Mouse (Mus musculus): Measurements from ENCODE around the gene Tor2a. TPM values are rescaled to one million over a fixed set of nuclear protein-coding genes. Genes with fewer than 3 reads are reported as not detected.

The Tor2a gene
- total and polyA plus RNA-seq, 2 experiments from 2014 or later = 48.2 to 75.1 TPM

- Histone ChIP-seq H3K4me3 (ENCODE audit: low read length) (peak overlapping the region; percentile 66; the same call in 1 of the 2 replicates), H3K36me3 (ENCODE audit: insufficient read depth, low read length) (peaks cover 39% of the 10 kb centered on the region), H3K27ac (no peak overlapping the region), H3K27me3 (ENCODE audit: insufficient read depth, low read length) (no peaks in the 10 kb centered on the region), H3K4me1 (ENCODE audit: insufficient read depth, low read length) (no peaks in the 10 kb centered on the region), H3K9me3 (ENCODE audit: low read length) (no peaks in the 10 kb centered on the region), H3K9ac (replicated peaks; ENCODE audit: low read length) (no peak overlapping the region; the same call in 1 of the 2 replicates), H3K4me2 (ENCODE audit: low read depth, low read length) (peak overlapping the region; percentile 62)
- DNase-seq (ENCODE audit: low spot score) (no peak), ATAC-seq (peak; percentile 27)
- TF ChIP-seq CTCF (IDR thresholded peaks at IDR 0.05; ENCODE audit: low read depth) = no peak
- WGBS = 35% methylated on average over 6 of the region's 6 CpGs
Observed at GRCm38 (mm10) chr2:32756674-32757055, 369 bp upstream of the Tor2a start.

DNA sequence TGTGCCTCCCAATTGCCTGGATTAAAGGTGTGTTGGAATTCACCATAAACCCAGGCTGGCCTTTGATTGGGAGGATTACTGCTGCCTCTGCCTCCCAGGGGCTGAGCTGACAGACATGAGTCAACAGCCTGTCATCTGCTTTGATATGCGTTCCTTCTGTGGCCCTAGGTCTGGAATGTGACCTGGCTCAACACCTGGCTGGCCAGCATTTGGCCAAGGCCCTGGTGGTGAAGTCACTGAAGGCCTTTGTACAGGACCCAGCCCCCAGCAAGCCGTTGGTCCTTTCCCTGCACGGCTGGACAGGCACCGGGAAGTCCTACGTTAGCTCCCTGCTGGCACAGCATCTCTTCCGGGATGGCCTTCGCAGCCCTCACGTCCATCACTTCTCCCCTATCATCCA is 1.5 kb downstream of the Tor2a start:
- no peak overlapping the region for H3K4me3 ChIP-seq (ENCODE audit: low read length)

GRCm38 (mm10) chr2:32759001-32759400 is 2.0 kb downstream of the Tor2a start:
- ATAC-seq (no peak), DNase-seq (ENCODE audit: low spot score) (no peak)
- no peak overlapping the region for H3K9ac ChIP-seq (replicated peaks; ENCODE audit: low read length)
- H3K27ac ChIP-seq = no peak overlapping the region
- no peaks in the 10 kb centered on the region for H3K27me3 ChIP-seq (ENCODE audit: insufficient read depth, low read length)
- H3K4me2 ChIP-seq (ENCODE audit: low read depth, low read length) = no peak overlapping the region
- no peaks in the 10 kb centered on the region for H3K9me3 ChIP-seq (ENCODE audit: low read length)
- H3K36me3 ChIP-seq (ENCODE audit: insufficient read depth, low read length) = peaks cover 38% of the 10 kb centered on the region
- WGBS = 77% methylated on average over 2 of the region's 2 CpGs
- no peak overlapping the region for H3K4me3 ChIP-seq (ENCODE audit: low read length)
- no peaks in the 10 kb centered on the region for H3K4me1 ChIP-seq (ENCODE audit: insufficient read depth, low read length)
- TF ChIP-seq CTCF (IDR thresholded peaks at IDR 0.05; ENCODE audit: low read depth) = no peak

More for the DNA sequence above, 1.5 kb downstream of the Tor2a start:
- Histone ChIP-seq H3K36me3 (ENCODE audit: insufficient read depth, low read length) (peaks cover 41% of the 10 kb centered on the region), H3K4me1 (ENCODE audit: insufficient read depth, low read length) (no peaks in the 10 kb centered on the region), H3K27ac (no peak overlapping the region), H3K4me2 (ENCODE audit: low read depth, low read length) (no peak overlapping the region; the same call in 1 of the 2 replicates), H3K9me3 (ENCODE audit: low read length) (no peaks in the 10 kb centered on the region), H3K9ac (replicated peaks; ENCODE audit: low read length) (no peak overlapping the region), H3K27me3 (ENCODE audit: insufficient read depth, low read length) (no peaks in the 10 kb centered on the region)
- TF ChIP-seq CTCF (IDR thresholded peaks at IDR 0.05; ENCODE audit: low read depth) = no peak
- WGBS = 72% methylated on average over 8 of the region's 8 CpGs
- no peak for ATAC-seq
- DNase-seq (ENCODE audit: low spot score) = no peak

DNA sequence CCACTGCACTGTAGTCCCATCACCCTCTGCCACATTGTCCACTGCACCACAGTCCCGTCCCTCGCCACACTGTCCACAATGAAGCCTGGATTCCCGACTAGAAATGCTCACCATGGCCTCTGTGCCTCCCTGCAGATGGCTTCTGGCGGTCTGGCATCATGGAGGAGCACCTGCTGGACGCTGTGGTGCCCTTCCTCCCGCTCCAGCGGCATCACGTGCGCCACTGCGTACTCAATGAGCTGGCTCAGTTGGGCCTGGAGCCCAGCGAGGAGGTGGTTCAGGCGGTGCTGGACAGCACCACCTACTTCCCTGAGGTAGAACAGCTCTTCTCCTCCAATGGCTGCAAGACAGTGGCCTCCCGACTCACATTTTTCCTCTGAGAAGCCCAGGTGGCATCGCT is 4.3 kb downstream of the Tor2a start:
- H3K36me3 ChIP-seq (ENCODE audit: insufficient read depth, low read length) = peaks cover 26% of the 10 kb centered on the region; the same call in 1 of the 2 replicates
- H3K4me2 ChIP-seq (ENCODE audit: low read depth, low read length) = no peak overlapping the region
- no peak for TF ChIP-seq CTCF (IDR thresholded peaks at IDR 0.05; ENCODE audit: low read depth)
- no peak overlapping the region for H3K9ac ChIP-seq (replicated peaks; ENCODE audit: low read length)
- no peaks in the 10 kb centered on the region for H3K4me1 ChIP-seq (ENCODE audit: insufficient read depth, low read length)
- no peak for DNase-seq (ENCODE audit: low spot score)
- no peaks in the 10 kb centered on the region for H3K27me3 ChIP-seq (ENCODE audit: insufficient read depth, low read length)
- H3K4me3 ChIP-seq (ENCODE audit: low read length) = no peak overlapping the region
- no peaks in the 10 kb centered on the region for H3K9me3 ChIP-seq (ENCODE audit: low read length)
- no peak for ATAC-seq
- WGBS = 86% methylated on average over 14 of the region's 14 CpGs
- H3K27ac ChIP-seq = no peak overlapping the region

DNA sequence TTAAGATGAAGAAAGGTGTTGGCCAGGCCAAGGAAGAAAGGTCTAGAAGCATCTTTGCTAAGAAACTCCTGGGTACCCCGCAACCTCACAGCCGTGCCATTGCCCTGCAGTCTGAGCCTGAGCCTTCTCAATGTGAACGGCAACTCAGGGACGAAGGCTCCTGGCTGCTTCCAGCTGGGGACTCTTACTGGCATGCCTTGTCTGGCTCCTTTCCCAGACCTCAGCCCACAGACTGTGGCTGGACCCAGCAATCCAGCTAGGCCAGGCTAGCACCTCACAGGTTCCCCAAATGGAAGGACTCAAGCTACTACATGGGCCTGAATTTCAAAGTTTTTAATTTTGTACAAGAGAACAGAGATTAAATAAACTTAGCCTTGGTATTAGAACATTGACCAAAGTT is 4.8 kb downstream of the Tor2a start:
- Histone ChIP-seq H3K9me3 (ENCODE audit: low read length) (no peaks in the 10 kb centered on the region), H3K36me3 (ENCODE audit: insufficient read depth, low read length) (peaks cover 26% of the 10 kb centered on the region; the same call in 1 of the 2 replicates), H3K4me2 (ENCODE audit: low read depth, low read length) (no peak overlapping the region), H3K4me1 (ENCODE audit: insufficient read depth, low read length) (no peaks in the 10 kb centered on the region), H3K27ac (no peak overlapping the region), H3K27me3 (ENCODE audit: insufficient read depth, low read length) (no peaks in the 10 kb centered on the region), H3K9ac (replicated peaks; ENCODE audit: low read length) (no peak overlapping the region), H3K4me3 (ENCODE audit: low read length) (no peak overlapping the region)
- DNase-seq (ENCODE audit: low spot score) (no peak), ATAC-seq (no peak)
- TF ChIP-seq CTCF (IDR thresholded peaks at IDR 0.05; ENCODE audit: low read depth) = no peak
- WGBS = 71% methylated on average over 4 of the region's 4 CpGs

DNA sequence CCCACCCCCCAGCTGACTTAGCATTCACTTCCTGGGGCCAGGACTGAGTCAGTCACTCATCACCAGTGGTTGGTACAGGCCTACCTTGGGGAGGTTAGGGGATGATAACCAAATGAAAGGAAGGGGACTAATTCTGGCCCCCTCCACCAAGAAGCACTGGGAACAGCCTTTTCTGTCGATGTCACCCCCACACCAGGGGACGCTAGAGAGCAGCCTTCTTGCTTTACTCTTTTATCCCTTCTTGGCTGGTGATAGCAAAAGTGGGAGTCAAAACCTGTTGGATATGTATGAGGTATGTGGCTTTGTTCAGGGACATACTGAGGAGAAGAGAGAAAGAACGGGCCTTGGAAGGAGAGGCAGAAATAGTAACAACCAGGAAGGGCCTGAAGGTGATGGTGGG is 6.3 kb downstream of the Tor2a start:
- no peak for DNase-seq (ENCODE audit: low spot score)
- WGBS = 75% methylated on average over 3 of the region's 3 CpGs
- no peaks in the 10 kb centered on the region for H3K27me3 ChIP-seq (ENCODE audit: insufficient read depth, low read length)
- peaks cover 26% of the 10 kb centered on the region; the same call in 1 of the 2 replicates for H3K36me3 ChIP-seq (ENCODE audit: insufficient read depth, low read length)
- no peak for ATAC-seq
- H3K9me3 ChIP-seq (ENCODE audit: low read length) = no peaks in the 10 kb centered on the region
- no peak overlapping the region for H3K9ac ChIP-seq (replicated peaks; ENCODE audit: low read length)
- no peak overlapping the region for H3K27ac ChIP-seq
- H3K4me3 ChIP-seq (ENCODE audit: low read length) = no peak overlapping the region
- peak; percentile 38 for TF ChIP-seq CTCF (IDR thresholded peaks at IDR 0.05; ENCODE audit: low read depth)
- no peaks in the 10 kb centered on the region for H3K4me1 ChIP-seq (ENCODE audit: insufficient read depth, low read length)
- no peak overlapping the region for H3K4me2 ChIP-seq (ENCODE audit: low read depth, low read length)

DNA sequence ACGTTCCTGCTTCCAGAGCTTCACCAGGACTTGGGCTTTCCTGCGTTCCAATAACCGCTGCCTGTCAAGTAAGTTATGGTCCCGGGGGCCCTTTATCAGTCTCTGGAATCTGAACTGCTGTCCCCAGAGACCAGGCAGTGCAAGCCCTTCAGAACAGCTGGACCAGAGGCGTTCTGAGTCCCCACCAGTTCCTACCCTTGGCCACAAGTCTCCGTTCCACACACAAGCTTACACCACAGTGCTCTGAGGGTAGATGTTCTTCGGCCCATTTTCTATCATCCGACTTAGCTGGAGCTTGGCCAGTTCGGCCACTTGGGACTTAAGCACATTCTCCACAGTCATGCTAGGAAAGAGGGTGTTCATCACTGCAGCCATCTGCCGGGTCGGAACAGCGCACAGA is 10.2 kb downstream of the Tor2a start:
- H3K9me3 ChIP-seq (ENCODE audit: low read length) = no peaks in the 10 kb centered on the region
- no peak for ATAC-seq
- WGBS = 66% methylated on average over 12 of the region's 12 CpGs
- H3K4me1 ChIP-seq (ENCODE audit: insufficient read depth, low read length) = no peaks in the 10 kb centered on the region; the same call in 1 of the 2 replicates
- TF ChIP-seq CTCF (IDR thresholded peaks at IDR 0.05; ENCODE audit: low read depth) = no peak
- no peak overlapping the region for H3K27ac ChIP-seq
- no peak overlapping the region for H3K4me2 ChIP-seq (ENCODE audit: low read depth, low read length)
- H3K4me3 ChIP-seq (ENCODE audit: low read length) = no peak overlapping the region
- H3K36me3 ChIP-seq (ENCODE audit: insufficient read depth, low read length) = peaks cover 9% of the 10 kb centered on the region; the same call in 1 of the 2 replicates
- H3K9ac ChIP-seq (replicated peaks; ENCODE audit: low read length) = no peak overlapping the region
- no peak for DNase-seq (ENCODE audit: low spot score)
- H3K27me3 ChIP-seq (ENCODE audit: insufficient read depth, low read length) = no peaks in the 10 kb centered on the region
